Comparison of ENCODE assay signal across 29 mouse cellular contexts in the genomic region with DNA sequence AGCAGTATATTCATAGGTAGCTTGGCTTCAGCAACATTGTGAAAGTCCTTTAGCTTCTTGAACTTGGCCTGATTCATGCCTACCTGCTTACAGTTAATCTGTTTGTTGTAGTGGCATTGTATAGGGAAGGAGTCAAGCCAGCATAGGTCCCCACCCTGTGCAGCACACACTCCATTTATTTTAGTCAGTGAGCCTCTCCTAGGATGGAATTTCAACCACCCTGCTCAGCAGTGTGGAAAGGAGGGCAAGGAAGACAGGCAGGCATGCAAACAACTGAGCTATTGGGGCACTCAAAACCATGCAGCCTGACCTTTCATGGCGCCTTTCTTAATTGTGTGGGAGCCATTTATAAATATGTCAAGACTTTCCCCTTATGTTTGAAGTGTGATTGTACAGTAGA.
DNase-seq lines count a peak whose midpoint lies in the region; ATAC-seq lines count a peak whose summit lies in the region.
"Had no signal": no experiment of that assay in that cellular context is flagged by ENCODE, and none has a peak within 500 bp of the region (broad histone marks: within the 10 kb centered on the region; RNA-seq: fewer than 3 reads in every experiment).

No protein-coding gene starts in this region.

- H3K9ac ChIP-seq in heart, embryonic 13.5 days, result no peak overlapping the region
- H3K9ac ChIP-seq in kidney, embryonic 15.5 days, result no peak overlapping the region
- no peak overlapping the region for H3K9ac ChIP-seq in heart, embryonic 16.5 days (ENCODE audit: low read length)
- H3K9ac ChIP-seq: embryonic facial prominence, embryonic 15.5 days; forebrain, embryonic 12.5 days; forebrain, postnatal 0 days; hindbrain, embryonic 14.5 days; liver, embryonic 14.5 days; lung, embryonic 14.5 days; midbrain, embryonic 15.5 days; neural tube, embryonic 15.5 days had no signal

- H3K27me3 ChIP-seq in heart, embryonic 13.5 days (replicated peaks), result no peaks in the 10 kb centered on the region
- H3K27me3 ChIP-seq in kidney, embryonic 15.5 days, result no peaks in the 10 kb centered on the region
- no peaks in the 10 kb centered on the region for H3K27me3 ChIP-seq in heart, embryonic 16.5 days (ENCODE audit: control insufficient read depth, insufficient read depth, low read length)
- H3K27me3 ChIP-seq: embryonic facial prominence, embryonic 15.5 days; forebrain, embryonic 12.5 days; midbrain, embryonic 15.5 days; neural tube, embryonic 15.5 days; Patski had no signal

- 35% methylated on average over 1 of the region's 1 CpGs for WGBS in heart, embryonic 13.5 days
- WGBS in kidney, embryonic 15.5 days, result 38% methylated on average over 1 of the region's 1 CpGs
- 30% methylated on average over 1 of the region's 1 CpGs for WGBS in heart, embryonic 16.5 days

- intact Hi-C loops in heart, postnatal 25 days (cut with DNase I), result loop anchor here (2.0 kb wide), 1 partner anchor 96 kb away; no protein-coding TSS in a partner anchor
- intact Hi-C loops in heart, postnatal 14 days (cut with DNase I), result no loop called here

- ATAC-seq in heart, embryonic 13.5 days (ENCODE audit: extremely low read depth, insufficient number of reproducible peaks, low FRiP score, low TSS enrichment), result no peak
- peak; percentile 88 for ATAC-seq in kidney, embryonic 15.5 days (replicated peaks; ENCODE audit: low FRiP score)
- ATAC-seq in heart, embryonic 16.5 days (replicated peaks; ENCODE audit: extremely low read depth, insufficient read depth, low FRiP score), result peak; percentile 74
- ATAC-seq: forebrain, postnatal 0 days; intestine, postnatal 0 days; midbrain, embryonic 15.5 days; Patski had no signal

- H3K27ac ChIP-seq in heart, embryonic 13.5 days (replicated peaks), result peak overlapping the region; percentile 85
- H3K27ac ChIP-seq in kidney, embryonic 15.5 days, result peak overlapping the region; percentile 29; the same call in 1 of the 2 replicates
- peak overlapping the region; percentile 86 for H3K27ac ChIP-seq in heart, embryonic 16.5 days (ENCODE audit: low read length)
- H3K27ac ChIP-seq: embryonic facial prominence, embryonic 10.5 days; embryonic facial prominence, embryonic 15.5 days; forebrain, embryonic 12.5 days; hindbrain, embryonic 14.5 days; liver, embryonic 14.5 days; midbrain, embryonic 10.5 days; midbrain, embryonic 15.5 days; neural tube, embryonic 15.5 days had no signal

- H3K4me3 ChIP-seq in heart, embryonic 13.5 days, result no peak overlapping the region
- no peak overlapping the region for H3K4me3 ChIP-seq in kidney, embryonic 15.5 days (replicated peaks)
- H3K4me3 ChIP-seq in heart, embryonic 16.5 days (ENCODE audit: low read length), result no peak overlapping the region
- H3K4me3 ChIP-seq: embryonic facial prominence, embryonic 10.5 days; embryonic facial prominence, embryonic 15.5 days; forebrain, embryonic 12.5 days; midbrain, embryonic 10.5 days; midbrain, embryonic 15.5 days; neural tube, embryonic 15.5 days had no signal

- peaks cover 20% of the 10 kb centered on the region for H3K4me1 ChIP-seq in heart, embryonic 13.5 days
- H3K4me1 ChIP-seq in kidney, embryonic 15.5 days, result peaks cover 11% of the 10 kb centered on the region; the same call in 1 of the 2 replicates
- peaks cover 8% of the 10 kb centered on the region; the same call in 1 of the 2 replicates for H3K4me1 ChIP-seq in heart, embryonic 16.5 days (ENCODE audit: control insufficient read depth, insufficient read depth, low read length)
- H3K4me1 ChIP-seq: embryonic facial prominence, embryonic 10.5 days; embryonic facial prominence, embryonic 15.5 days; forebrain, embryonic 12.5 days; midbrain, embryonic 10.5 days; midbrain, embryonic 15.5 days; neural tube, embryonic 15.5 days had no signal

- no peak overlapping the region for H3K4me2 ChIP-seq in heart, embryonic 13.5 days
- no peak overlapping the region for H3K4me2 ChIP-seq in kidney, embryonic 15.5 days
- no peak overlapping the region for H3K4me2 ChIP-seq in heart, embryonic 16.5 days (ENCODE audit: low read depth, low read length)
- H3K4me2 ChIP-seq: embryonic facial prominence, embryonic 15.5 days; forebrain, embryonic 12.5 days; hindbrain, embryonic 14.5 days; lung, embryonic 14.5 days; midbrain, embryonic 15.5 days; neural tube, embryonic 15.5 days had no signal

- DNase-seq in heart, adult 11 months, result peak; percentile 78
- DNase-seq in heart, postnatal 25 days (ENCODE audit: low spot score), result no peak
- no peak for DNase-seq in heart, postnatal 14 days
- no peak for DNase-seq in kidney, adult 18-20 months
- no peak for DNase-seq in spleen, adult 12 weeks (ENCODE audit: low spot score)
- DNase-seq: adrenal gland, postnatal 10 days; cerebellum, adult 8-10 months; cerebellum, postnatal 25 days; forebrain, postnatal 0 days; gastrocnemius, postnatal 14 days; liver; lung, embryonic 14.5 days; retina, postnatal 1 day; right cerebral cortex, postnatal 14 days; spleen, adult 18-20 months; thymus, postnatal 14 days had no signal

- peaks cover 24% of the 10 kb centered on the region for H3K36me3 ChIP-seq in heart, embryonic 13.5 days
- H3K36me3 ChIP-seq in kidney, embryonic 15.5 days, result peaks cover 10% of the 10 kb centered on the region
- H3K36me3 ChIP-seq in heart, embryonic 16.5 days (ENCODE audit: control insufficient read depth, insufficient read depth), result peaks cover 7% of the 10 kb centered on the region
- H3K36me3 ChIP-seq: embryonic facial prominence, embryonic 15.5 days; forebrain, embryonic 12.5 days; midbrain, embryonic 15.5 days; neural tube, embryonic 15.5 days had no signal

- peaks cover 7% of the 10 kb centered on the region; the same call in 1 of the 2 replicates for H3K9me3 ChIP-seq in heart, embryonic 13.5 days
- no peaks in the 10 kb centered on the region for H3K9me3 ChIP-seq in kidney, embryonic 15.5 days (replicated peaks)
- peaks cover 3% of the 10 kb centered on the region for H3K9me3 ChIP-seq in heart, embryonic 16.5 days (replicated peaks; ENCODE audit: control insufficient read depth, low read length)
- H3K9me3 ChIP-seq: embryonic facial prominence, embryonic 10.5 days; forebrain, embryonic 12.5 days; midbrain, embryonic 15.5 days; neural tube, embryonic 15.5 days had no signal

Comparison
In these comparisons a context has a peak if more than half of its experiments do, and no peak if none do; other contexts are left out.
1. H3K27ac ChIP-seq: peak in every context shown above with its lines; median percentile 86 in heart, embryonic 16.5 days; 85 in heart, embryonic 13.5 days; 29 in kidney, embryonic 15.5 days.